8 mouse cellular contexts compared by ENCODE assay signal in the genomic region with DNA sequence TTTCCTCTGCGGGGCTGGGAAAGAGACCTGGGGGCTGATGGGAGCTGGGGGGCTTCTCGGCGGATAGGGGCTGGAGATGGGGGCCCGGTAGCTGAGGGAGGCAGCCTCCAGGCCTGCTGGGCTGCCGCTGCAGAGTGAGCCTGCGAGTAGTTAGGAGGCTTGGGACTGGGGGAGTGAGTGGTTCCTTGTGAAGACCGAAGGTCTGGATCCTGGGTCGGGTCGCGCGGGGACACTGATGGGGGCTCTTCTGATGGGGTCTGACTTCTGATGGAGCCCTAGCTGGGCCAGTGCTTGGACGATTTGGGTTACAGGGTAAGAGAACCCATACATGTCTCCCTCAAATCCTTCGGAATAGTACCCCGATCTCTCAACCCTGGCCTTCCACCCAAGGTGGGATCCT. TPM values are rescaled to one million over a fixed set of nuclear protein-coding genes. Genes with fewer than 3 reads are reported as not detected.
DNase-seq lines count a peak whose midpoint lies in the region; ATAC-seq and TF ChIP-seq lines count a peak whose summit lies in the region.

No protein-coding gene starts in this region.

- WGBS in kidney, embryonic 15.5 days, result 17% methylated on average over 14 of the region's 14 CpGs
- WGBS in forebrain, embryonic 14.5 days, result 21% methylated on average over 14 of the region's 14 CpGs
- WGBS in midbrain, embryonic 11.5 days, result 12% methylated on average over 14 of the region's 14 CpGs

- H3K9me3 ChIP-seq in kidney, embryonic 15.5 days (replicated peaks), result 0 out of 2 replicates have a peak, but pooled peaks cover 6% of the 10 kb centered on the region
- no peaks in the 10 kb centered on the region for H3K9me3 ChIP-seq in forebrain, embryonic 14.5 days (replicated peaks; ENCODE audit: control insufficient read depth, low read length)
- H3K9me3 ChIP-seq in midbrain, embryonic 11.5 days (ENCODE audit: control insufficient read depth, low read length), result no peaks in the 10 kb centered on the region

- ATAC-seq in kidney, embryonic 15.5 days (replicated peaks; ENCODE audit: low FRiP score), result no peak
- ATAC-seq in forebrain, embryonic 14.5 days, result peak; percentile 18; the same call in 1 of the 2 replicates
- peak; percentile 39 for ATAC-seq in midbrain, embryonic 11.5 days (ENCODE audit: low FRiP score)

- DNase-seq in kidney, postnatal 25 days, result no peak
- DNase-seq in brain, embryonic 14.5 days (ENCODE audit: low read depth), result peak; percentile 48
- peak; percentile 33 for DNase-seq in forebrain, embryonic 14.5 days (ENCODE audit: low spot score)
- peak; percentile 86 for DNase-seq in midbrain, embryonic 11.5 days (ENCODE audit: low spot score, missing footprints)
- no peak for DNase-seq in gastrocnemius, adult 18-20 months (ENCODE audit: low spot score)
- no peak for DNase-seq in spleen, adult 12 weeks (ENCODE audit: low spot score)
- no peak for DNase-seq in kidney, postnatal 14 days

- 0 out of 2 replicates have a peak overlapping the region, but pooled peaks have one; percentile 48 for H3K9ac ChIP-seq in kidney, embryonic 15.5 days
- peak overlapping the region; percentile 80 for H3K9ac ChIP-seq in forebrain, embryonic 14.5 days (ENCODE audit: low read length)
- H3K9ac ChIP-seq in midbrain, embryonic 11.5 days (ENCODE audit: low read length), result peak overlapping the region; percentile 84

- no peaks in the 10 kb centered on the region for H3K36me3 ChIP-seq in kidney, embryonic 15.5 days
- no peaks in the 10 kb centered on the region for H3K36me3 ChIP-seq in forebrain, embryonic 14.5 days (ENCODE audit: control insufficient read depth, insufficient read depth, low read length)
- H3K36me3 ChIP-seq in midbrain, embryonic 11.5 days (ENCODE audit: control insufficient read depth, insufficient read depth, low read length), result no peaks in the 10 kb centered on the region

- no peak for TF ChIP-seq CTCF in brain, embryonic 14.5 days (IDR thresholded peaks at IDR 0.05; ENCODE audit: borderline replicate concordance, extremely low read depth, insufficient read depth, insufficient read length)

- no peak; the same call in 1 of the 2 replicates for TF ChIP-seq POLR2A in brain, embryonic 14.5 days (IDR thresholded peaks at IDR 0.05; ENCODE audit: borderline replicate concordance, extremely low read depth, insufficient read depth, insufficient read length, poor library complexity, severe bottlenecking)

- H3K4me1 ChIP-seq in kidney, embryonic 15.5 days, result peaks cover 22% of the 10 kb centered on the region
- peaks cover 10% of the 10 kb centered on the region for H3K4me1 ChIP-seq in forebrain, embryonic 14.5 days (ENCODE audit: control insufficient read depth, insufficient read depth, low read length)
- peaks cover 5% of the 10 kb centered on the region for H3K4me1 ChIP-seq in midbrain, embryonic 11.5 days (ENCODE audit: control insufficient read depth, insufficient read depth, low read length)

- no peak overlapping the region for H3K27ac ChIP-seq in kidney, embryonic 15.5 days
- peak overlapping the region; percentile 81; the same call in 1 of the 2 replicates for H3K27ac ChIP-seq in forebrain, embryonic 14.5 days (ENCODE audit: low read depth, low read length)
- H3K27ac ChIP-seq in midbrain, embryonic 11.5 days (ENCODE audit: low read depth, low read length), result peak overlapping the region; percentile 83

- peak overlapping the region; percentile 62 for H3K4me3 ChIP-seq in kidney, embryonic 15.5 days (replicated peaks)
- H3K4me3 ChIP-seq in forebrain, embryonic 14.5 days (ENCODE audit: low read depth, low read length), result peak overlapping the region; percentile 72
- peak overlapping the region; percentile 53 for H3K4me3 ChIP-seq in midbrain, embryonic 11.5 days (ENCODE audit: low read depth, low read length)

- H3K4me2 ChIP-seq in kidney, embryonic 15.5 days, result peak overlapping the region; percentile 99
- peak overlapping the region; percentile 88 for H3K4me2 ChIP-seq in forebrain, embryonic 14.5 days (ENCODE audit: low read length)
- H3K4me2 ChIP-seq in midbrain, embryonic 11.5 days, result peak overlapping the region; percentile 85

- H3K27me3 ChIP-seq in kidney, embryonic 15.5 days, result peaks cover 60% of the 10 kb centered on the region
- H3K27me3 ChIP-seq in forebrain, embryonic 14.5 days (replicated peaks; ENCODE audit: control insufficient read depth, insufficient read depth, low read length), result no peaks in the 10 kb centered on the region
- H3K27me3 ChIP-seq in midbrain, embryonic 11.5 days (ENCODE audit: control insufficient read depth, insufficient read depth, low read length), result no peaks in the 10 kb centered on the region

RNA-seq across cellular contexts. Expression of a gene that starts 27.8 kb away (rescaled TPM):
- 2.2 and 4.0 TPM in 2 replicates for polyA plus RNA-seq in kidney, embryonic 15.5 days (2015; fragmentation: Nextera tagmentation; extraction: Ambion mirVana)
- polyA plus RNA-seq in brain, embryonic 14.5 days (2012; rRNA removed), result 41.1 and 80.8 TPM in 2 replicates
- polyA plus RNA-seq in forebrain, embryonic 14.5 days (2014; fragmentation: Nextera tagmentation; extraction: Ambion mirVana), result 3.2 and 6.0 TPM in 2 replicates
- 6.3 TPM in 2 replicates for polyA plus RNA-seq in midbrain, embryonic 11.5 days (2014; fragmentation: Nextera tagmentation; extraction: Ambion mirVana)
- total RNA-seq in gastrocnemius, adult 18-20 months (2021), result 1 to 10 TPM; 3.2 to 3.3 TPM

Comparison
In these comparisons a context has a peak if more than half of its experiments do, and no peak if none do; other contexts are left out.
1. DNase-seq: peak in brain, embryonic 14.5 days (single experiment), forebrain, embryonic 14.5 days (single experiment) and midbrain, embryonic 11.5 days (single experiment); none in kidney, postnatal 25 days (0 of 2), gastrocnemius, adult 18-20 months (single experiment), spleen, adult 12 weeks (single experiment) and kidney, postnatal 14 days (single experiment).
2. Peak in every context shown above with its lines, with median percentiles within 50 percentile points of each other: H3K4me2 ChIP-seq, H3K4me3 ChIP-seq and H3K9ac ChIP-seq.